Comparison of ENCODE assay signal across 10 mouse cellular contexts in the genomic region with DNA sequence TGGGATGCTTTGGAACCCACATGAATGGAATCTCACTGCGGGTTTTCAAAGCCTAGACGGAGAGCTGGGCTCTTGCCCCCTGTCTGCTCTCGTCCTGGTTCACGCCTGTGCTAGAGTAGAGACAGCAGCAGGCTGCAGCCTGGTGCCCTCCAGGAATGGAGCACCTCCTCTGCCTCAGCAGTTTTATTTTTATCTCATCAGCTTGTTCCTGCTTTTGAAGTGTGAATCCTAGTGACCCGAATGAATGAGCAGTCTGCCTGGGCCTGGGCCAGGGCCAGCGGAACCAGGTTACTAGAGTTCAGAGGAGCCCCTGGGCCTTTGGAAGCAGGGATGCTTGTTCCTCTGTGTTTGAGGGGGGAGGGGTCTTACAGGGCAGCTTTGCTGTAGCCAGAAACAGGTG. TPM values are rescaled to one million over a fixed set of nuclear protein-coding genes. Genes with fewer than 3 reads are reported as not detected.
DNase-seq lines count a peak whose midpoint lies in the region; ATAC-seq and TF ChIP-seq lines count a peak whose summit lies in the region.
"Had no signal": no experiment of that assay in that cellular context is flagged by ENCODE, and none has a peak within 500 bp of the region (broad histone marks: within the 10 kb centered on the region; RNA-seq: fewer than 3 reads in every experiment).

No protein-coding gene starts in this region.

- no peak for DNase-seq in kidney, adult 9 months
- peak; percentile 59 for DNase-seq in cerebellum, adult 9-11 months
- no peak for DNase-seq in spleen, adult 18-20 months
- no peak for DNase-seq in left cerebral cortex, adult 8-10 months (ENCODE audit: low spot score in 2 of 2)
- no peak for DNase-seq in yolk sac, embryonic 10.5 days (ENCODE audit: low spot score)

- H3K36me3 ChIP-seq in kidney, embryonic 16.5 days (ENCODE audit: insufficient read depth, low read length) = no peaks in the 10 kb centered on the region
- no peaks in the 10 kb centered on the region for H3K36me3 ChIP-seq in heart, embryonic 15.5 days

- H3K4me1 ChIP-seq in kidney, embryonic 16.5 days (ENCODE audit: insufficient read depth, low read length) = no peaks in the 10 kb centered on the region
- peaks cover 79% of the 10 kb centered on the region for H3K4me1 ChIP-seq in bone marrow macrophage, adult 2 months (ENCODE audit: control insufficient read depth, insufficient read depth, low read length)
- peaks cover 59% of the 10 kb centered on the region for H3K4me1 ChIP-seq in heart, embryonic 15.5 days (replicated peaks)

- TF ChIP-seq CTCF in bone marrow macrophage, adult 2 months (IDR thresholded peaks at IDR 0.05; ENCODE audit: low read depth, low read length) = no peak

- no peak overlapping the region for H3K27ac ChIP-seq in kidney, embryonic 16.5 days (ENCODE audit: low read length)
- peak overlapping the region; percentile 48 for H3K27ac ChIP-seq in bone marrow macrophage, adult 2 months (ENCODE audit: insufficient read depth, low read depth, low read length)
- peak overlapping the region; percentile 23 for H3K27ac ChIP-seq in heart, embryonic 15.5 days
- H3K27ac ChIP-seq: macrophage had no signal

- no peaks in the 10 kb centered on the region for H3K9me3 ChIP-seq in kidney, embryonic 16.5 days (ENCODE audit: low read length)
- no peaks in the 10 kb centered on the region for H3K9me3 ChIP-seq in heart, embryonic 15.5 days (replicated peaks)

- WGBS in kidney, embryonic 16.5 days = 48% methylated on average over 6 of the region's 6 CpGs
- WGBS in heart, embryonic 15.5 days = 17% methylated on average over 6 of the region's 6 CpGs

- ATAC-seq in kidney, embryonic 16.5 days (ENCODE audit: low FRiP score, low TSS enrichment) = peak; percentile 23; the same call in 1 of the 2 replicates
- ATAC-seq in heart, embryonic 15.5 days (replicated peaks; ENCODE audit: insufficient number of reproducible peaks, insufficient read depth, low FRiP score, low read depth) = peak; percentile 69
- ATAC-seq: forebrain, embryonic 16.5 days had no signal

- no peaks in the 10 kb centered on the region for H3K27me3 ChIP-seq in kidney, embryonic 16.5 days (ENCODE audit: insufficient read depth, low read length)
- H3K27me3 ChIP-seq in heart, embryonic 15.5 days = no peaks in the 10 kb centered on the region

- H3K9ac ChIP-seq in kidney, embryonic 16.5 days (replicated peaks; ENCODE audit: low read length) = no peak overlapping the region
- no peak overlapping the region for H3K9ac ChIP-seq in heart, embryonic 15.5 days

- no peak overlapping the region for H3K4me3 ChIP-seq in kidney, embryonic 16.5 days (ENCODE audit: low read length)
- H3K4me3 ChIP-seq in bone marrow macrophage, adult 2 months (ENCODE audit: insufficient read depth, low read length) = 0 out of 2 replicates have a peak overlapping the region, but pooled peaks have one; percentile 1
- H3K4me3 ChIP-seq in heart, embryonic 15.5 days = no peak overlapping the region

- TF ChIP-seq POLR2A in bone marrow macrophage, adult 2 months (IDR thresholded peaks at IDR 0.05; ENCODE audit: borderline replicate concordance, low read depth, low read length) = no peak

- H3K4me2 ChIP-seq in kidney, embryonic 16.5 days (replicated peaks; ENCODE audit: low read depth, low read length) = no peak overlapping the region
- peak overlapping the region; percentile 22 for H3K4me2 ChIP-seq in heart, embryonic 15.5 days

RNA-seq across cellular contexts. Expression of a gene that starts 37.8 kb away (rescaled TPM):
- polyA plus RNA-seq in kidney, embryonic 16.5 days (2015; fragmentation: Nextera tagmentation; extraction: Ambion mirVana) = 7.0 and 7.8 TPM in 2 replicates
- polyA plus RNA-seq in bone marrow macrophage, adult 2 months (2012; ENCODE audit: insufficient read depth, insufficient read length, missing spikeins) = 26.6 and 27.2 TPM in 2 replicates
- 21.4 and 21.5 TPM in 2 replicates for polyA plus RNA-seq in heart, embryonic 15.5 days (2015; fragmentation: Nextera tagmentation; extraction: Ambion mirVana)
- 10 to 100 TPM; 23.0 to 26.1 (median 24.0) TPM for total RNA-seq in left cerebral cortex, adult 8-10 months (2022)
